Mouse (Mus musculus) embryonic facial prominence, embryonic 15.5 days (tissue): Measurements from ENCODE around the gene Atxn1. TPM values are rescaled to one million over a fixed set of nuclear protein-coding genes. Genes with fewer than 3 reads are reported as not detected.

Experiments used
- ATAC-seq: fragments of 200-750 bp; cut with Nextera tagmentation; 2 replicates; pipeline ENCODE4 v1.8.0; 2017; ENCODE audit warnings: low read depth, moderate TSS enrichment; ENCODE audit not compliant: insufficient number of reproducible peaks, low FRiP score, low TSS enrichment
- H3K27ac ChIP-seq: fragments of 300-500 bp; sonication (generic); replicated peaks from 2 replicates; pipeline ENCODE4 v1.5.1; 2015; ENCODE audit warnings: mild to moderate bottlenecking, inconsistent platforms
- H3K27me3 ChIP-seq: fragments of 300-500 bp; sonication (generic); 2 replicates; pipeline ENCODE4 v1.6.1; 2015; ENCODE audit warnings: inconsistent platforms
- H3K36me3 ChIP-seq: fragments of 300-500 bp; sonication (generic); 2 replicates; pipeline ENCODE4 v1.6.1; 2015; ENCODE audit warnings: mild to moderate bottlenecking, inconsistent platforms
- H3K4me1 ChIP-seq: fragments of 300-500 bp; sonication (generic); 2 replicates; pipeline ENCODE4 v1.6.1; 2015; ENCODE audit warnings: inconsistent platforms
- H3K4me2 ChIP-seq: fragments of 300-500 bp; sonication (generic); replicated peaks from 2 replicates; pipeline ENCODE4 v1.6.1; 2015; ENCODE audit warnings: mild to moderate bottlenecking, inconsistent platforms
- H3K4me3 ChIP-seq: fragments of 300-500 bp; sonication (generic); replicated peaks from 2 replicates; pipeline ENCODE4 v1.5.1; 2015; ENCODE audit warnings: mild to moderate bottlenecking, inconsistent platforms
- H3K9ac ChIP-seq: fragments of 300-500 bp; sonication (generic); 2 replicates; pipeline ENCODE4 v1.6.1; 2015; ENCODE audit warnings: inconsistent platforms
- H3K9me3 ChIP-seq: fragments of 300-500 bp; sonication (generic); replicated peaks from 2 replicates; pipeline ENCODE4 v1.6.1; 2016; ENCODE audit warnings: inconsistent platforms
- WGBS: fragments of 180-500 bp; shearing (Covaris S2); methylation state at CpG from one replicate; pipeline ENCODE4 v1.1.7; 2015; 5-methylcytosine and 5-hydroxymethylcytosine counted together
- polyA plus RNA-seq: library from polyadenylated mRNA; unstranded; fragments of >200 nt; fragmentation: Nextera tagmentation; extraction: Ambion mirVana; gene quantifications from 2 replicates; pipeline ENCODE4 v1.2.1, GENCODE M21; 2015

The Atxn1 gene
- polyA plus RNA-seq, 1 experiment from 2014 or later: 7.2 TPM

DNA sequence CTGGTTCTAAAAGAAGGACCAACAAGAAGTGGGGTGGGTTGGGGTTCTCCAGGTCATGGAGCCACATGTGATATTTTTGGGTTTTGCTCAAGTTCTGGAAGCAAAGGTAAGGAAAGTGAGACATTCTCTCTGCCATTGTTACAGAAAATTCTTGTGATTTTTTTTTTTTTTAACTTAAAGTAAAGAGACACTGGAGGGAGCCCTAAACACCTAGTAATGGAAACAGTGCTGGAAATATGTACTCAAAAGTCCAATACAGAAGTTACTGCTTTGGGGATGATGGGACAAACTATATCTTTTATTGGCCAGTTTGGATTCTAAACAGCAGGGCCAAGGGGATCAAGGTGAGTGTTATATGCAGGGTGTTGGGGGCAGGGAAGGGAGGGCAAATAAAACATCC is 330.9 kb downstream of the Atxn1 start:
- Histone ChIP-seq H3K9ac (no peak overlapping the region), H3K4me3 (no peak overlapping the region), H3K4me1 (0 out of 2 replicates have a peak, but pooled peaks cover 3% of the 10 kb centered on the region), H3K36me3 (no peaks in the 10 kb centered on the region), H3K27me3 (no peaks in the 10 kb centered on the region), H3K9me3 (no peaks in the 10 kb centered on the region), H3K27ac (no peak overlapping the region), H3K4me2 (no peak overlapping the region)
- ATAC-seq: no peak

DNA sequence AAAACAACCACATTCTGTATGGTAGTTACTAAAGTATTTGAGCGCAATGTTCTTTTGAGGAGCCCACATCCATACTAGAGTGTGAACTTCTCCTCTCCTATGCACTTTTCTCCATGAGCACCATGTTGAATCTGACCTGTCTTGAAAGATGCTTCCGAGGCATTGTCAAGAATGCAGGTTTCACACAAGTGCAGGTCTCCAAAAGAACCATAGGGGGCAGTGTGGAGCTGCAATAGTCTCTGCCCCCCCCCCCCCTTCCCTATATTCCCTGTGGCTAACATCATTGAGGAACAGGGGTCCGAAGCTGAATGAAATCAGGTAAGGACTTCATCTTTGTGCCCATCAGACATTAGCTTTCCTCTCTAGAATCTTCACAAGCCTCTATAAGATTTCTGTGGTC is 332.7 kb downstream of the Atxn1 start:
- 0 out of 2 replicates have a peak, but pooled peaks cover 7% of the 10 kb centered on the region for H3K4me1 ChIP-seq
- H3K4me3 ChIP-seq: no peak overlapping the region
- H3K9me3 ChIP-seq: no peaks in the 10 kb centered on the region
- no peaks in the 10 kb centered on the region for H3K36me3 ChIP-seq
- H3K4me2 ChIP-seq: no peak overlapping the region
- no peaks in the 10 kb centered on the region for H3K27me3 ChIP-seq
- no peak overlapping the region for H3K27ac ChIP-seq
- WGBS: 79% methylated on average over 3 of the region's 3 CpGs
- H3K9ac ChIP-seq: no peak overlapping the region
- ATAC-seq: no peak

DNA sequence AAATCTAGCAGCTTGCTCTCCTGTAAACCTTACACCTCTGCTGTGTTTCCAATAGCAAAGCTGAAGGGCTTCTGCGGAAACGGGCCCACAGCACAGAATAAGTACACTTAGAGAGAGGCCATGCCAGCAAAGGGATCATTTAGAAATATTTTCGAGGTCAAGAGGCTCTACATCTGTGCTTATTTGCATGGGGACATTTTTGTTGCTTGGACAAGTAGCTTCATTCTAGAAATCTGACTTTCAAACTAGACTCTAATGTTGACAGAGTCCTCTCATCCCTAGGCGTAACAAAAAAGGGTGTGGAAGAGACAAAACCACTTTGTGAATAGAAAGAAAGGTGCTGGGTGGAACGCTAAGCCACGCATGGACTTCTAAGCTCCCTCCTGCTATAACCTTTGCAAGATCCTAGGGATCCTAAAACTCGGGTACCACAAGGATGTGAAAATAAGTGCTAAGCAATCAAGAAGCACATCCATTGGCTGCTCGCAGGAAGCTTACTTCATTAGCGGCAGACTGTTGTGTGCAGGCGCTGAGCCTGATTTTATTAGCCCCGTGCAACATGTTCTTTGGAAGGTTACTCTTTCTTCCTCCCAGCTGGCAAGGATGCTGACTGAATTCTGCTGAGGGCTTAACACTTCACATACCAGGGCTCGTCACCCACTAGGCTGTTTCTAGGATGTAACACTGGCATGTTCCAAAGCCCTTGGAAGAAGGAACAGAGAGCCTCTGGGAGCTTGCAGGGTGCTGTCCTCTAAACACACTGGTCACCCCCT is 334.1 kb downstream of the Atxn1 start:
- Histone ChIP-seq H3K27ac (no peak overlapping the region), H3K27me3 (no peaks in the 10 kb centered on the region), H3K9ac (no peak overlapping the region), H3K36me3 (no peaks in the 10 kb centered on the region), H3K4me1 (0 out of 2 replicates have a peak, but pooled peaks cover 7% of the 10 kb centered on the region), H3K4me2 (no peak overlapping the region), H3K4me3 (no peak overlapping the region), H3K9me3 (no peaks in the 10 kb centered on the region)
- no peak for ATAC-seq
- WGBS: 80% methylated on average over 12 of the region's 12 CpGs

DNA sequence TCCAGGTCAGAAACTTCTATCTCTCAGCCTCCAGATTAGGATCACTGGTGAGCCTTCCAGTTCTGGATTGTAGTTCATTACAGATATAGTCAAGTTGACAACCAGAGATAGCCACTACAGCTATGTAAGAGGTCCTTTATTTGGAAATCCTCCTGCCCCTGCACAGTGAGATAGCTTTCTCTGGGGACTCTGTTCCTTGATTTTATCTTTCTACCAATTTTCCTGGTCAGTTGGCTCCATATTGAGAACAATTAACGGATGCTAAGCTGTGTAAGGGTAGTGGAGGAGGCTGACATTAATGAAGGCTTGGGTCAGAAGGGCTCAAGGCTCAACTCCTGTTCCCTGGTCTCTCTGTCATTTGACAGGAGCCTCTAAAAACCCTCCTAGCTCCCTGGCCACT is 335.1 kb downstream of the Atxn1 start:
- Histone ChIP-seq H3K9ac (no peak overlapping the region), H3K36me3 (no peaks in the 10 kb centered on the region), H3K27ac (no peak overlapping the region), H3K4me1 (0 out of 2 replicates have a peak, but pooled peaks cover 7% of the 10 kb centered on the region), H3K9me3 (no peaks in the 10 kb centered on the region), H3K4me2 (no peak overlapping the region), H3K4me3 (no peak overlapping the region), H3K27me3 (no peaks in the 10 kb centered on the region)
- WGBS: 68% methylated on average over 1 of the region's 1 CpGs
- no peak for ATAC-seq

DNA sequence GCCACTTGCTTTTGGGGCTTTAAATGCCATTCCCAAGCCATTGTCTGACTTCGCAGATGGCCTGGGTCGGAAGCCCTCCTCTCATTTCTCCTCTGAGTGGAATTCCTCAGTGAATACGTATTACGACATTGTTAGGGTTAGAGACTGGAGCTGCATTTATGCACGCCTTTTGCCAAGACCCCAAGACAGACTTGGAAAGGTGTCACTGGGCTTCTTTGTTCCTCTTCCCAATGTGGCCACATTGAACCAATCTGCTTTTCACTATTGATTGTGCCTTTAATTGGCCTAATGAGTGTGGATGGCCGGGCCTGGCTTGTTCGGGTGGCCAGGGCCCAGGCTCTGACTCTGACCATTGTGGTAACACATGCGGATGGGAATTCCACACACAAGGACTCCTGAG is 336.5 kb downstream of the Atxn1 start:
- no peaks in the 10 kb centered on the region for H3K36me3 ChIP-seq
- H3K27ac ChIP-seq: no peak overlapping the region
- no peak overlapping the region for H3K4me2 ChIP-seq
- H3K27me3 ChIP-seq: no peaks in the 10 kb centered on the region
- no peak overlapping the region for H3K9ac ChIP-seq
- 0 out of 2 replicates have a peak, but pooled peaks cover 7% of the 10 kb centered on the region for H3K4me1 ChIP-seq
- WGBS: 69% methylated on average over 8 of the region's 8 CpGs
- no peak for ATAC-seq
- H3K9me3 ChIP-seq: no peaks in the 10 kb centered on the region
- no peak overlapping the region for H3K4me3 ChIP-seq

DNA sequence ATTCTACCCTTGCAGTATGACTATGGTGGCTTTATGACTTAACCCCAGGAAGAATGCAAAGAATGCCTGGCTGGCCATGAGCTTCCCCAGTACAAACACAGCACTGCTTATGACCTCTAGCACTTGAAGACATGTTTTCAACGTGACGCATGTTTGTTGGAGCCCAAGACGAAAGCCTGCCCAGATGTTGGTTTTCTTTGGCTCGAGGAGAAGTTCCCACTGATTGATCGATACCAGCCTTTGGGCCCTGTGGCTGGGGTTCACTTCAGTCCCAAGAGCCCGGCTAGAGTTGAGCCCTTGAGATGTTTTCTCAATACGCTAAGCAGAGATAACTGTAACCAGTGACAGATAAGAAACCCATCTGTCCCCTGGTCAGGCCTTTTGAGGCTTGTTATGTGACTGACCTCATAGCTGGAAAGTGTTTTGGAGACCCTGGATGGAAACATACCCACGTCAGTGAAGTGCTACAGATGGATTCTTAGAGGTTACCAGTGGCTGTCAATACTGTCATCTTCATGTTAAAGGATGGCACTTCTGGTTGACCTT is 337.5 kb downstream of the Atxn1 start:
- Histone ChIP-seq H3K4me3 (no peak overlapping the region), H3K36me3 (no peaks in the 10 kb centered on the region), H3K27me3 (no peaks in the 10 kb centered on the region), H3K27ac (no peak overlapping the region), H3K4me1 (0 out of 2 replicates have a peak, but pooled peaks cover 7% of the 10 kb centered on the region), H3K9ac (no peak overlapping the region), H3K9me3 (no peaks in the 10 kb centered on the region), H3K4me2 (no peak overlapping the region)
- WGBS: 45% methylated on average over 8 of the region's 8 CpGs
- ATAC-seq: no peak

DNA sequence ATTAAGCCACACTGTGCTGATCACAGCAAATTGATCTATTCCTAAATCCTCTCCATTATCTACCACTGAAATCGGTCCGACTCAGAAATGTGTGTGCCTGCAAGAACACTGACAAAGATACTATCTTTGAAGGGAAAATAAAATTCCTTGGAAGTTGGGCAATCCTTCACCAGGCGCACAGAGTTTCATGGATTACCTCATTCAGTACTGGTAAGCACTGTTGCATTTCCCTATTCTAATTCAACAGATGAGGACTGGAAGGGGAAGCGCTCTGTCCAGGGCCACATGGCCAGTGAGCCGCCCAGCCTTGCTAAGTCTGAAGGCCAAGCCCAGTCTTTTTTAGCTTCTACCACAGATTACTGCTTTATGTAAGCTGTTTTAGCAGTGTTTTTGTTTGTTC is 339.1 kb downstream of the Atxn1 start:
- no peak overlapping the region for H3K4me2 ChIP-seq

DNA sequence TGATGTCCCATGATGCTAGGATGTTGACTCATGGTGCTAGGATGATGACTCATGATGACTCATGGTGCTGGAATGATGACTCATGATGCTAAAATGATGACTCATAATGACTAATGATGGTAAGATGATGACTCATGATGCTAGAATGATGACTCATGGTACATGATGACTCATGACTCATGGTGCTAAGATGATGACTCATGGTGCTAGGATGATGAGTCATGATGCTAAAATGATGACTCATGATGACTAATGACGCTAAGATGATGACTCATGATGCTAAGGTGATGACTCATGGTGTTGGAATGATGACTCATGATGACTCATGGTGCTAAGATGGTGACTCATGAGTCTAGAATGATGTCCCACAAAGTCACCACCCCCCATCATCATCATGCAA is 341.0 kb downstream of the Atxn1 start:
- Histone ChIP-seq H3K4me2 (no peak overlapping the region), H3K36me3 (no peaks in the 10 kb centered on the region), H3K9ac (no peak overlapping the region), H3K4me1 (0 out of 2 replicates have a peak, but pooled peaks cover 7% of the 10 kb centered on the region), H3K27me3 (no peaks in the 10 kb centered on the region), H3K9me3 (no peaks in the 10 kb centered on the region), H3K27ac (no peak overlapping the region), H3K4me3 (no peak overlapping the region)
- ATAC-seq: no peak
- WGBS: 76% methylated on average over 1 of the region's 1 CpGs

More for the DNA sequence above, 339.1 kb downstream of the Atxn1 start:
- 90% methylated on average over 5 of the region's 5 CpGs for WGBS
- Histone ChIP-seq H3K9me3 (no peaks in the 10 kb centered on the region), H3K27me3 (no peaks in the 10 kb centered on the region), H3K27ac (no peak overlapping the region), H3K4me3 (no peak overlapping the region), H3K9ac (no peak overlapping the region), H3K4me1 (0 out of 2 replicates have a peak, but pooled peaks cover 7% of the 10 kb centered on the region), H3K36me3 (no peaks in the 10 kb centered on the region)
- no peak for ATAC-seq

DNA sequence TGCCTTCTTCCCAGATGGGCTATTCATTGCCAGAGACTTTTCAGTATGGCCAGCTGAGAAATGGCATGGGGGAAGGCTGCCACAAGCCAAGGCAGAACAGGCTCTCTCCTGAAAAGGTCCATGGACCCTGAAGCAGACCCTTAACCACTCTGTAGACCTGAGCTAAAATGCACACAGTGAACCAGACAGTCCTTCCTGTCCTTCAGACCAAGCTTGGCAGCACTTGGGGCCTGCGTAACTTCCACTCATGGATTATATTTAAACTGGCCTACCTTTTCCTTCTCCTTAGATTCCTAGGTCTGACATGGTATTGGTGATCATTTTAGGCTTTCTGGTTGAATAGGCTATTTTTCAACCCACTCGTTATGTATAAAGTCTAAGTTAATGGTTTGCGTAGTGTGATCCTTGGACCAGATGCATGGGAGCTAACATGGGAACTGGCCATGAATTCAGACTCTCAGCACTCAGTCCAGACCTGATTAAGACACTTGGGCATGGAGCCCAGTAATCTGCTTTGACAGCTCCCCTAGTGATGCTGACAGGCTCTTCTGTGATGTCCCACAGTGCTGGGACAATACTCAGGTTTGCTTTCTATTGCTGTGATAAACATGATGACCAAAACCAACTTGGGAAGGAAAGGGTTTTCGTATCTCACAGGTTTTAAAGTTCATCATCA is 341.8 kb downstream of the Atxn1 start:
- 97% methylated on average over 4 of the region's 4 CpGs for WGBS
- Histone ChIP-seq H3K27me3 (no peaks in the 10 kb centered on the region), H3K9me3 (no peaks in the 10 kb centered on the region), H3K4me1 (0 out of 2 replicates have a peak, but pooled peaks cover 7% of the 10 kb centered on the region), H3K36me3 (no peaks in the 10 kb centered on the region), H3K4me2 (no peak overlapping the region), H3K4me3 (no peak overlapping the region), H3K27ac (no peak overlapping the region), H3K9ac (no peak overlapping the region)
- no peak for ATAC-seq

DNA sequence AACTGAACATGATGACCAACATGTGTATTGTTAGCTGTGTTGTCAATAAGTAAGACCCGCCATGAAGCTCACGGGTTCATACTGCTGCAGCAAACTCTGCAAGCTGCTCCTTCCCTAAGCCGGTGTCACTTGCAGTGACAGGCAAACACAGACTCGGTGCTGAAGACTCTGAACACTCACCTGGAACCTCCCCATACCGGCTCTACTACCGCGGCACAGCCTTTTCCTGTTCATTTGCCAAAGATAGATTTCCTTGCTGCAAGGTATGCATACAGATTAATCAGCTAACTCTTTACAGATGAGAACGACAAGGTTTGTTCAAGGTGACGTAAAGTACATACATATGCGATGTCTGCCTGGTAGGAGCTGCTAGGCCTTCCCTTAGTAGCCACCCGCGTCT is 344.1 kb downstream of the Atxn1 start:
- Histone ChIP-seq H3K4me3 (no peak overlapping the region), H3K9me3 (no peaks in the 10 kb centered on the region), H3K4me1 (no peaks in the 10 kb centered on the region), H3K9ac (no peak overlapping the region), H3K27me3 (no peaks in the 10 kb centered on the region), H3K36me3 (no peaks in the 10 kb centered on the region), H3K27ac (no peak overlapping the region), H3K4me2 (no peak overlapping the region)
- ATAC-seq: no peak
- 72% methylated on average over 12 of the region's 12 CpGs for WGBS

- no peak overlapping the region for H3K9ac ChIP-seq
- H3K9me3 ChIP-seq: no peaks in the 10 kb centered on the region
- WGBS: 64% methylated on average over 7 of the region's 7 CpGs
- H3K36me3 ChIP-seq: no peaks in the 10 kb centered on the region
- H3K4me2 ChIP-seq: no peak overlapping the region
- no peaks in the 10 kb centered on the region for H3K4me1 ChIP-seq
- H3K27me3 ChIP-seq: no peaks in the 10 kb centered on the region
- H3K27ac ChIP-seq: no peak overlapping the region
- H3K4me3 ChIP-seq: no peak overlapping the region
- ATAC-seq: no peak
Observed at GRCm38 (mm10) chr13:45620281-45620680, 344.5 kb downstream of the Atxn1 start.
